Mouse (Mus musculus) bone marrow, adult 2 months (tissue): ENCODE measurements around the gene Gm42878.

Source experiments
- CTCF ChIP-seq: fragments of 200-500 bp; IDR thresholded peaks from 2 replicates; pipeline ENCODE4 v1.5.1; 2011; ENCODE audit warnings: low read length, control low read depth; ENCODE audit not compliant: control insufficient read depth, insufficient read depth
- POLR2A ChIP-seq: fragments of 200-500 bp; IDR thresholded peaks from 2 replicates; pipeline ENCODE4 v1.6.1; 2011; ENCODE audit warnings: low read depth, mild to moderate bottlenecking, control low read depth, low read length, borderline replicate concordance; ENCODE audit not compliant: control insufficient read depth

DNA sequence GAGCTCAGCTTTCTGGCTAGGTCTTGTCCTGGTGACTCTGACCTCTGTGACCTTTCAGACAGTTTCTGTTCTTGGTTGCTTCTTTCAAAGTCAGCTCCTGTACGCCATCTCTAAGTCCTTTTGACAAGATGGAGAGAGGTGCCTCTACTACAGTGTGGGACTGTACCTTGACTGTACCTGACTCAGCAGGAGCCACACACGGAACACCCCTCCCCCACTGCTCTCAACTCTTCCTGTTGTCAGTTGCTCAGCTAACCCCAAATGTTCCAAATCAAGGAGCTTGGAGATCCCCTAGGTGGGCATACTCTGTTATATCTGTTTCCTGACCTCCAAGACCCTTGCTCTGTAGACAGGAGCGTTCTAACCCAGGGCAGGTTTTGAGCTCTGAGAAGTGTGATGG lies 42.1 kb downstream of the Gm42878 start, which contains the start of gene Adam1b:
- TF ChIP-seq CTCF = no peak
- no peak for TF ChIP-seq POLR2A
